Mouse (Mus musculus) heart, postnatal 14 days (tissue): ENCODE data around the gene Fgf11. TPM values are rescaled to one million over a fixed set of nuclear protein-coding genes. Genes with fewer than 3 reads are reported as not detected.

ENCODE experiments used
- DNase-seq, 2 experiments: peaks; one replicate each; pipeline ENCODE4 v3.0.0; 2021 to 2022
- intact Hi-C: fragments of 180-260 bp; cut with DNase I; formaldehyde crosslinking; loops from one replicate; pipeline ENCODE4 v1.15.1; 2025
- long read RNA-seq, 2 experiments: library from polyadenylated mRNA; stranded (forward); transcript quantifications; one replicate each; pipeline ENCODE4 v2.0.0; 2021
- total RNA-seq, 2 experiments: library from RNA; stranded (reverse); gene quantifications; 2 replicates each; pipeline ENCODE4 v1.2.3; 2021

Gene Fgf11
- 1 to 10 TPM; 2.6 to 2.8 TPM for total RNA-seq
- long read RNA-seq, experiment 1, result 0 reads
- long read RNA-seq, experiment 2, partial matches to known transcripts, result 0 of 1 reads
- long read RNA-seq, experiment 2, other reads (novel, unspliced or antisense), result 1 of 1 reads

DNA sequence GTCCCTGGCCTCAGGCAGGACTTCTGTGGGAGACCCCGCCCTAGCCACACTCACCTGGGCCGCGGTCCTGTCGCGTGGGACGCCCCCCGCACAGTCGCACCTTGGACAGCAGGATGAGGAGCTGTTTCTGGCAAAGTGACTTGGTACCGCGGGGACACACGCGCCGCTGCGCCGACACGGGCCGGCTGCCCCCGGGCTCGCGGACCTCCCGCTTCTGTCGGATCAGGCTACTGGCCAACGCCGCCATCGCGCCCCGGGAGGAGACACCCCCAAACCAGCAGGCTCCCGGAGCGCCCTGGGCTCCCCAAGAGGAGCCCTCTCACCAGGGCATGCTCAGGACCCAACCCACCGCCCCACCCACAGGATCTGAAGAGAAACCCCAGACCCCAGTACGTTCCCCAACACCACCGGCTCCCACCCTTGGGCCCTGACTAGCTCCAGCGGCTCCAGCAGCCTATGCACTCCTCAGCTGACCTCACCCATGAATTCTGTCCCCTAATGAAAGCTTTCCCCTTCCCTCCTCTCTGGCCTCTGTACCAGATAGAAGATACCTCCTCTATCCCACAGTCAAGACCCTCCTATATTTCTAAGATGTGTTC is at the start of gene Fgf11:
Gene Fgf11, minus strand, starts transcription at position 479 of the 599 bp plus-strand sequence.
- peak in 1 of 2 experiments; percentile 18 for DNase-seq
- intact Hi-C loops, result no loop called here

DNA sequence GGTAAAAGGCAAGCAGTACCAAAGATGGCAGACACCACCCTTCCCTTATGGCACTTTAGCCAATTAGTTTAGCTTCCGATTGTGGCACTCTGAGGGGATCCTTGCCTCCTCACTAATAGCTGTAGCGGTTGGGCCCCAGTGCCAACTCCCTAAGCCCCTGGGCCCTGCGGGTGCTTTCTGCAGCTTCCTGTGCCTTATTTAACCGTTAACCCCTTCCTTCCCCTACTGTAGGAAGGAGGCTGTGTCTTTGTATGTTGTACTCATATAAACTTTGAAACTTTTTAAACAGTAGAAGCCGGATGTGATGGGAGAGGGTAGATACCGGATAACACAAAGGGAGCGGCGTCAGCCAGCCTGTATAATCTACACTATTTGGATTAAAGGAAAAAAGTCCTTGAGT is 49.1 kb upstream of the Fgf11 start:
- intact Hi-C loops, result no loop called here
- DNase-seq, result no peak

DNA sequence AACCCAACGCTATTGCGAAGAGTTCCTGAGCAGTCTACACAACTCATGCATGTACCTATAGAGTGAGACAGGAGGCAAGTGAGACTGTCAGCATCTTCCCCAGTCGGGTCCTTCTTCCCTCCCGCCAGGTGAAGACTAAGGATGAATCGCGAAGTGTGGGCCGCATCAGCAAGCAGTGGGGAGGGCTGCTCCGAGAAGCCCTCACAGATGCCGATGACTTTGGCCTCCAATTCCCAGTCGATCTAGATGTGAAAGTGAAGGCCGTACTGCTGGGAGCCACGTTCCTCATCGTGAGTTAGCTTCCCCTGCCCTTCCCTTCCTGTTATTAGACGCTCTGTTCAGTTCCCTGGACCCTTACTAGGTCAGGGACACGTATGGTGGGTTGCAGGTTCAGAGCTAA is 48.2 kb upstream of the Fgf11 start:
- DNase-seq, result no peak

DNA sequence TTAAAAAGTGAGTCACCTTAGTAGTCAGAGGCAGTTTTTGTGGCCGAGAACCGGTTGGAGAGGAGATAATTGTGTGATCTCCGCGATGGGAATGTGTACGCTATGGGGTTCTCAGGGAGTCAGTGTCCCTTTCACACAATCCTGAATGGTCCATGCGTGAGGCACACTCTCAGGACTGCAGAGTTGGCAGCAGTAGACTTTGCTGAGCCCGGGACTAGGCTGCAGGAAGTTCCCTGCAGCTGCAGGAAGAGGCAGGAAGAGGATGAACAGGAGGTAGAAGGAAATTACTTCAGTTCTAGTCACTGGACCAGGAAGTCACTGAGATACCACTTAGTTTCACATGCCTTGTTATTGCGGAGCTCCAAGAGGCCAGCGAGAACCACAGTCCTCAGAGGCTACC is 47.5 kb upstream of the Fgf11 start:
- intact Hi-C loops, result no loop called here
- no peak for DNase-seq

More for the DNA sequence above, 48.2 kb upstream of the Fgf11 start:
- intact Hi-C loops, result no loop called here

DNA sequence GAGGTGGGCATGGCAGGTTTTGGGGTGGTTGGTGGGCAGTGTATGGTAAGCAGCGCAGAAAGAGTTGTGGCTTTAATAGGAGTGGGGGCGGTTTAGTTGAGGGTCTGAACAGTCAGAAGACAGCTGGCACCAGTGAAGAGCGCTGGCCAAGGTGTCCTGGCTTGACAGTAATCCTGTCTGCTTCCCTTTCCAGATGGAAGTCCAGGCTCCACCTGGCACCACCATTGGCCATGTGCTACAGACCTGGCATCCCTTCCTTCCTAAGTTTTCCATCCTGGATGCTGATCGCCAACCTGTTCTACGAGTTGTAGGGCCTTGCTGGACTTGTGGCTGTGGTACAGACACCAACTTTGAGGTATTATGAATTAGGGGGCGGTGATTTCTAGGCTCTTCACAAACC is 46.4 kb upstream of the Fgf11 start:
- DNase-seq, result no peak
- intact Hi-C loops, result no loop called here

DNA sequence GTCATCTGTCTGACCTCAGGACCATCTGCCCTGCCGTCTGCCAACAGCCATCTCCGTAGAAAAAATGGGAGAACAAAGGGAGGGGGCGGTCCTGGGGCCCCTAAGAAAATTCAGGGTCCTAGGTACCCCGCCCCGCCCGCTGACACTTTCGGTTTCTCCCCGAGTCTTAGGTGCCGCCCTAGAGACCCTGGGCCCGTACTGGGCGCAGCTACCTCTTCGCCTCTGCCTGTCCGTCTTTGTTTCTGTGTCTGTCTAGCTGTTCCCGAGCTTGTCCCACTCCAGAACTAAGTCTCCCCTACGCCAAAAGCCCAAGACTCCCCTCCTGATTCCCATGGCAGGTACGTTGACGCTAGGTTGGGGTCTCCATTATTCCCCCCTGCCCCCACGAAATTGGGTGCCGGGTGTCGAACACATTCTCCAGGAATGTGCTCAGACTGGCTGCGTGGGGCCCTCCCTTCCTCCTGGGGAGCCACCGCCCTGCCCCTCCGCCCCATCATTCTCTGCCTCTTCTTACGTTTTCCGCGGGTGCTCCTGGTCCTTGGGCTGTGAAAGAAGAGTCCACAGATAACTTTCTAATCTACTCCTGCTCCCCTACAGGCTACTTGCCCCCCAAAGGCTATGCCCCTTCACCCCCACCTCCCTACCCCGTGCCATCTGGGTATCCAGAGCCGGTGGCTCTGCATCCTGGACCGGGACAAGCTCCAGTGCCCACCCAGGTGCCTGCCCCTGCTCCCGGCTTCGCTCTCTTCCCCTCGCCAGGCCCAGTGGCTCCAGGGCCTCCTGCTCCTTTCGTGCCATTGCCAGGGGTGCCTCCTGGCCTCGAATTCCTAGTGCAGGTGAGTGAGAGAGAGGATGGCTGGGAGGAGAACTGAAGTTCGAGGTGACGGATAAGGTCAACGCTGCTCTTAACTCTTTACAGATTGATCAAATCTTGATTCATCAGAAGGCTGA is 45.4 kb upstream of the Fgf11 start:
- peak in 1 of 2 experiments; percentile 41 for DNase-seq
- intact Hi-C loops, result no loop called here

DNA sequence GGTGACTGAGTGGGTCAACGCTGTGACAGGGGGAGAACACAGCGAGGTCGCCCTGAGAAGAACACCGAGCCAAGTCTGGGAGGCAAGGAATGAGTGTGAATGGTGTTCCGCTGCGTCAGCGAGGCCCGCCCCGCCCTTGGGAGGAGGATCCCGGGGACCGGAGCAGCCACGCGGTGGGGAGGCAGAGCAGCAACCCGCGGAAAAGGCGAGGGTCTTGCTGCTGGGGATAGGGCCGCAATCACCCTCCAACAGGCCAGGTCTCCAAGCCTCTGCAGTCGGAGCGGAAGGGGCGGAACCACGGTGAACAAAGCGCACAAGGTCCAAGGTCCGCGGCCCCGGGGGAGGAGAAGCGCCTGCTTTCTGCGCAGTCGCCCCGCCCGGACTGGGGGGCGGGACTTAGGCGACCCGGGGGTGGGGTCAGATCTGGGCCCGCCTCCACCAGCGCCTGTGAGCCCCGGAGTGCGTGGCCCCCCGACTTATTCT is 44.6 kb upstream of the Fgf11 start, which contains the start of gene Plscr3:
Gene Plscr3, plus strand, starts transcription at position 179 of the 483 bp plus-strand sequence.
- DNase-seq, result peak; percentile 94 to 96
- intact Hi-C loops, result no loop called here

DNA sequence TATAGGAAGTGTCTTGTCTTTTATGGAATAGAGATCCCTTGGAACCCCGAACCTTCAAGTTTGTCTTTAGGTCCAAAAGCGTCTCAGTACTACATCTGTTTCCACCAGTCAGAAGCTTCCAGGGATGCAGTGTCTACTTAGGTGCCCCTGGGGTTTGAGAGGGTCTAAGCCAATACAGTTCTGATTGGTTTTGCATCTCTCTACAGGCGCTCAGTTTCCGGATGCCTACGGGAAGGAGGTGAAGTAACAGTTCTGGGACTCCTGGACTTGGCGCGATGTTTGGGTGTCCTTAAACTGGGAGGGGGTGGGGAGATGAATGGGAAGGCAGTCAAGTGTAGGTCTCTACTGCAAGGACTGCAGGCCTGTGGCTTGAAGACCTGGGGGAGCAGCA is 37.1 kb upstream of the Fgf11 start:
- intact Hi-C loops, result loop anchor here (2.0 to 5.0 kb wide), 2 partner anchors 39 to 62 kb away; partner anchors contain the start of genes 2810408A11Rik, Neurl4 and Tmem95
- no peak for DNase-seq

DNA sequence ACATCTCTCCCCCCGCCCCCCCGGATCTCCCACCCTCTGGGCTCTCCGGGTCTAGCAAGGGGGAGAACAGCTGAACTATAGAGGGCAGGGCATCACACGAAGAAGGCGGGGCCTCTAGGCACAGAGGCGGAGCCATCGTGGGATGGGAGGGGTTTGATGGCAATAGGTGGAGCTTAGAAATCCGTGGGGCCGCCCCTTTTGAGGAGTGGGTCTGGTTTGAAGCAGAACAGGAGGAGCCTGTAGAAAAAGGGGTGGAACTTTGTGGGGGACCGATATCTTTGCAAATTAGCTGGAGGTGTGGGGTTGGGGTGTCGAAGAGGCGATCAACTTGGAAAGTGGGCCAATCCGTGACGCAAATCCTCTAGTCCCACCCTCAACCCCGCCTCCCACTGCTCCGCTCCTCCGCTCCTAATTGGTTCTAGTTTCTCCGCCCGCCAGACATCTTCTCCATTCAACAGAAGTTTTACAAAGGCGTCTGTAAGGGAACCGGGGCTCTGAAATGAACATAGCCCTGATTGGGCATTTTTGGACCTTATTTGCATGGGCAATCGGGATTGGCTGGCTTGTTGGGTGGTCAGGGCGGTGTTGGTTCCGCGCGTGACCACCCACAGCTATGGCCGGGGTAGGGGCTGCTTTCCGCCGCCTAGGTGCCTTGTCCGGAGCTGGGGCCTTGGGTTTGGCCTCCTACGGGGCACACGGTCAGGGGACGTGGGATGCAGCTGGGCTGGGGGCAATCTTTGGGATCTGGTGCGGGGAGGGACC is 36.5 kb upstream of the Fgf11 start, which contains the start of gene Tmem256:
Gene Tmem256, plus strand, starts transcription at position 563 of the 762 bp plus-strand sequence.
- DNase-seq, result peak; percentile 92 to 94
- intact Hi-C loops, result loop anchor here (2.0 to 5.0 kb wide), 3 partner anchors 35 to 63 kb away; partner anchors contain the start of genes 2810408A11Rik, Neurl4 and Tmem95

DNA sequence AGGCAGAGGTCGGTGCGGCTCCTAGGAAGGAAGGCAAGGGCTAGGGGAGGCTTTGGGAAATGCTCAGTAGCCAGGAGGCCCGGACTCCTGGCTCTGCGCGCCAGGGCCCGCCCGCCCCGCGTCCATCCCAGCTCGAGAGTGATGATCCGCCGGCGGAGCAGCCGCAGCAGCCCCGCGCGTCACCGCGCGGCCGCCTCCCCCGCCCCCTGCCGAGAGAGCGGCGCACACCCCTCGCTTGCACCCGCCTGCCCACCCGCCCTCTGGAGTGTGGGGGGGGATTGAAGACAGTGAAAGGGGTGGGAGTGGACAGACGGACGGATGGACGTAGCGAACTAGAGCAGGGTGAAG is 35.9 kb upstream of the Fgf11 start, which contains the start of gene Nlgn2:
Gene Nlgn2, minus strand, starts transcription at position 181 of the 348 bp plus-strand sequence.
- DNase-seq, result no peak
- intact Hi-C loops, result loop anchor here (2.0 to 5.0 kb wide), 2 partner anchors 35 to 40 kb away; partner anchors contain the start of gene Tmem95

DNA sequence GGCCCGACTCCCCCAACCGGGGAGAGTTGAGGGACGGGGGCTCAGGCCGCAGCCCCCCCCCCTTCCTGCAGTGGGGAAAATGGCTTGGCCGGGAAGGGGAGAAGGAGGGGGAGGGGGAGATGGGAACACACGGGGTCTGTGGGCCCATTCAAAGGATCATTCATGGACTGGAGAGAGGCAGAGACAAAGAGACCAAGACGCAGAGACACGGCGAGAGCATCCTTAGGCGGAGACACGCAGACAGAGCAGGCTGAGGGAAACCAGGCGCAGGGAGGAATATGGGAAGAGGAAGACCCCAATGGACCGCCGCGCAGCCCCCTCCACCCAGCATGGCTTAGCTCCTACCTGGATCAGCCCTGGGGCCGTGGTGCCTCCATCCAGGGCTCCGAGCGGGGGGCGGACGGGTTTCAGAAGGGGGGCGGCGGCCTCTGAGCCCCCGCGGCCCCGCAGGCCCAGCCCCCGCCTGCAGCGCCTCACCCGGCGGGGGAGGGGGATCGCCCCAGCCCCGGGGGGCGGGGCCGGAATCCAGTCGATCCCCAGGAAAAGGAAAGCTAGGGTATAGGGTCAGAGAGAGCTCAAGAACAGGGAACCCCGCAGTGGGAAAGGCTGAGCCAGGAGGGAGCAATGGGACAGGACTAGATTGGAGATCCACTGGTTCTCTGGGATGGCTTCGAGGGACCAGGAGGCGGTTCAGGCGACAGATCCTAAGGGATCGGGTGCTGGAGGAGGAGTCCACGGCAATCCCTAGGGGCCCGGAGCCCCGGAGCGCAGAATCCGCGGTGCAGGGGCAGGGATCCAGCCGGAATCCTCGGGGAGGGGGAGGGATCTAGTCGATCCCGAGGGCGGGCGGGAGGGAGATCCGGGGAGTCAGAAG is 35.3 kb upstream of the Fgf11 start:
- intact Hi-C loops, result loop anchor here (2.0 to 5.0 kb wide), 2 partner anchors 34 to 40 kb away; partner anchors contain the start of gene Tmem95
- peak; percentile 49 to 53 for DNase-seq

DNA sequence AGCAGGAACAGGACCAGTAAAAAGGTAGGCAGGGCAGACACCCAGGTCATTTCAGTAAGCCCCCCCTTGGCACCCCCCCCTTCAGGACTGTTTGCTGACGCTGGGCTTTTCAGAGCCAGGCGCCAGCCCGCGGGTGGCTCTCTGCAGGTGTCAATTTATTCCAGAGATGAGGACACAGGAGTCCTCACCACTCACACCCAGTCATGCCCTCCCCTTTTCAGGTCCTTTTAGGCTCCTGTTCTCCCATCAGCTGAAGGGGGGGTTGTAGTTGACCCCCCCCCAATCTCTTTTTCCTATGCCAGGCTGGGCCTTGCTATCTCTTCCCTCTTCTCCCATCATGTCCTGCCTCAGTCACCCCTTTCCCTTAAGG is 34.3 kb upstream of the Fgf11 start:
- intact Hi-C loops, result loop anchor here (2.0 to 5.0 kb wide), 2 partner anchors 33 to 41 kb away; partner anchors contain the start of gene Tmem95
- DNase-seq, result no peak

DNA sequence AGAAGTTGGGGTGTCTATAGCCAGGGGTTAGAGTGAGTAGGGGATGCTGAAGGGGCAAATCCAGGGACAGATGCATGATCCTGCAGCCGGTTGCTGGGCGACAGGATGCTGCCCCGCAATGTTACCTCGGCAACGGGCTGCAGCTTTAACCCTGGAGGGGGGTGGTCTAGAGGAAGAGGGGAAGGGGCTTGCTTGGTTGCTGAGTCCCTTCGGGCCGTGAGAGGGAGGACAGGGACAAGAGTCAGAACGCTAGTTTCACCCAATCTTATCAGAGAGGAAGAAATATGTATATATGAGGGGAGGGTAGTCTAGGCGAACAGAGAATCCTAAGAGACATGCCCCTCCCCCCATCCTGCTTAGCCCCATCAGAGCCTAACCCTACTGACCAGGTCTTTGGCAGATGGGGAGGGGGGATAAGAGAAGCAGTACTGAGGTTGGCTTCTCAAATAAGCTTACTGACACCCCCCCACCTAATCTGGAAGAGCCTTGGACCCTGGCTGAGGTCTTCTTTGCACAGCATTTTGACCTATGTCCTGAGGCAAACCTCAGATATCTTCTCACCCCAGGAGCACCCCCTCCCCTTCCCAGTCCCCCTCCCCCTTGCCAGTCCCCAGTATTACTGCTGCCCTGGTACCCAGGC is 33.8 kb upstream of the Fgf11 start:
- no peak for DNase-seq
- intact Hi-C loops, result loop anchor here (5.0 kb wide), 1 partner anchor 42 kb away; the partner anchor contains the start of gene Tmem95

DNA sequence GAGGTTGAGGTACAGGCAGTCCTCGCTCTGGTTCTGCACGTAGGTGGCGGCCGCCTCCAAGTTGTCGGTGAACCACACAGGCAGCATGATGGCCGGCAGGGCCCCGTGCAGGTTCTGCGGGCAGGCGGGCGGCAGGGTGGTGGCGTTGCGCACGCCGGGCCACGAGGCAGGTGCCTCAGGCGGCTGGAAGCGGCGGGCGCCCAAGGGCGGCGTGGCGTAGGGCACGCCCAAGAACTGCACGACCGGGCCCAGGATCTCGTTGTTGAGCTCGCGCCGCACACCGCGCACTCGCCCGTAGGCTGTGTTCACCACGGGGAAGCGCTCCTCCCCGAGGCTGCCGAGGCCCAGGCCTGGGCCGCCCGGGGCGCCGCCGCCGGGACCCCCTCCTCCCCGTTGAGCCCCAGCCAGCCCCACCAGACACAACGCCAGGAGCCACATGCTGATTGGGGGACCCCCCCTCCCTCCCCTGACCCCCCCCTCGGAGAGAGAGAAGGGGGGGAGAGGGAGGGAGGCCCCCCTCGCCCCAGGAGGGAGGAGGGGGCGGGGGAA is 32.4 kb upstream of the Fgf11 start:
- DNase-seq, result no peak
- intact Hi-C loops, result no loop called here

DNA sequence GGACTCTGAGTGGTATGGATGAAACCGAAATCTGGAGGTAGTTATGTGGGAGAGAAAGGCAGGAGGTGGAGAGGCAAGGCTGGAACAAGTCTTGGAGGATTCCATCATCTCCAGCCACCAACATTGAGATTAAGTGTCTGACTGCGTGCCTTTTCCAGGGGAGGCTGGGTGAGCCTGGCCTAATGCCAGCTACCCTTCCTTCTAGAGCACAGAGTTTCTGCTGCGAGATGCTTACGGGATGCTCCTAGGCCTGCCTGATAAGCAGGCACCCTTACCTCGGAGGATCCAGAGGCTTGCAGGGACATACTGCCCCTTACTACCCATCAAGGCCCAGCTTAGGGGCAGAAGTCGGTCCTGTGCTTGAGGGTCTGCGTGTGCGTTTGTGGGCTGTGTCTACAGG is 31.9 kb upstream of the Fgf11 start:
- intact Hi-C loops, result no loop called here
- DNase-seq, result no peak

DNA sequence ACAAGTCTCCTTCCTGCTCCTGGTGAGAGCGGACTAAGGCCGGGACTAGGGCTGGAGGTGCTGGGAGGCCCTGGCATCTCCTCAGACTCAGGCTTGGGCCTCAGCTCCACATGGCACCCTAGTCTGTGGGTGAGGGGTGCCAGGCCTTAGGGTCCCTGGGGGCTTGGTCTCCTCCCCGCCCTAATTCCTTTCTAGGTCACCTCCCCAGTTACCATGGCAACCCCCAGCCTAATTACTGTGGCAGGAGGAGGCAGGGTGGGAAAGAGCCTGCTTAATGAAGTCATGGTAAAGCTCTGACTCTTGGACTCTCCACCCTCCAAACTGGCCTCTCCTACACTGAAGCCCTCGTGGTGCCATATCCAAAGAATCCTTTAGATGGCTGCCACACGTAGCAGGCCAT is 27.2 kb upstream of the Fgf11 start:
- intact Hi-C loops, result no loop called here
- DNase-seq, result no peak

DNA sequence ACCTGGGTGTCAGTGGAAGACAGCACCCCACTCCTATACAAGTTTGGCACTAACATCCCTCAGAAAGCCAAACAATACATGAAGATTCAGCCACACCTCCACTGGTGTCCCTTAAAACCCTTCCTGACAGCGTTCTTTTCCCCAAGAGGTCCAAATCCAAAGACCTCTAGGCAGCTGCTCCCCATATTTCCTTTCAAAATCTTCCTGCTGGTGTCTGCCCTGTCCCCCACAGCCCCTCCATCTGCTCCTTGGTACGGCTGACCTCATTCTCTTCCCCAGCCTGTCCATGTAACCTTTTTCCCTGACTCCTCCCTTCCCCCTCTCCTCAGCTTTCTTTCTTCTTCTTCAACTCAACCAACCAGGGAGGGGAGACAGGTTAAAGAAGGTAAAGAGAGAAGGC is 21.8 kb upstream of the Fgf11 start:
- intact Hi-C loops, result no loop called here
- no peak for DNase-seq

DNA sequence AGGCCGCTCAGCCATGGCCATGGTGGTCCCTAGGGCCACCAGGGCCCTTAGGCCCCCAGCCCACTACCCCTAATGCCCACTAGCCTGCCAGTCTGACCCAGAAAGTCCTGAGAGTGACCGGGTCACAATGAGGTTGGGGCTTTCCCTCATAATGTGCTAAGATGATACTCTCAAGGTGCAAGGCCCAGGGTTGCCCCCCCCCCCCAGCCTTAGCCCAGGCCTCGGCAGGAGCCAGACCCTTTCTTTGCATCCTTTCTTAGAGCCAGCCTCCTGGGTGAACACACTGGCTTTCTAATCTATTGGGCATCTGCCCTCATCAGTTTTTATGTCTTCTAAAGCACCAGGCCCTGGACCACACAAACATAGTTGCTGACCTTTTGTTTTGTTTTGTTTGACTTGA is 20.4 kb upstream of the Fgf11 start, which contains the start of gene Spem1:
Gene Spem1, minus strand, starts transcription at position 101 of the 400 bp plus-strand sequence.
- intact Hi-C loops, result no loop called here
- DNase-seq, result no peak
